Mouse (Mus musculus) liver, embryonic 13.5 days (tissue): ENCODE results near the gene Polr2c. TPM values are rescaled to one million over a fixed set of nuclear protein-coding genes. Genes with fewer than 3 reads are reported as not detected.

ENCODE experiments used
- polyA plus RNA-seq: library from polyadenylated mRNA; unstranded; fragments of >200 nt; fragmentation: Nextera tagmentation; extraction: Ambion mirVana; gene quantifications from 2 replicates; pipeline ENCODE4 v1.2.1, GENCODE M21; 2015

Gene Polr2c
- polyA plus RNA-seq, 1 experiment from 2014 or later = 94.5 TPM

Other genes starting within 250 kb of the Polr2c start
- gene Arl2bp, start 190.8 kb upstream of the Polr2c start, polyA plus RNA-seq = 37.2 and 38.2 TPM in 2 replicates
- gene Pllp, start 161.2 kb upstream of the Polr2c start, polyA plus RNA-seq = 0.81 and 1.3 TPM in 2 replicates
- gene Ccl22, start 111.9 kb upstream of the Polr2c start, polyA plus RNA-seq = 0.24 and 0.27 TPM in 2 replicates
- gene Cx3cl1, start 85.4 kb upstream of the Polr2c start, polyA plus RNA-seq = 0.39 and 0.40 TPM in 2 replicates
- gene Ccl17, start 47.0 kb upstream of the Polr2c start, polyA plus RNA-seq = 0.36 and 0.48 TPM in 2 replicates
- gene Coq9, start 19.1 kb upstream of the Polr2c start, polyA plus RNA-seq = 51.4 and 51.5 TPM in 2 replicates
- gene Ciapin1, start 19.1 kb upstream of the Polr2c start, polyA plus RNA-seq = 66.7 and 68.0 TPM in 2 replicates
- gene Dok4, start 18.9 kb downstream of the Polr2c start, polyA plus RNA-seq = 9.3 and 9.8 TPM in 2 replicates
- 3.5 TPM in 2 replicates for gene Ccdc102a, start 60.6 kb downstream of the Polr2c start, polyA plus RNA-seq
- gene Adgrg5, start 66.2 kb downstream of the Polr2c start, polyA plus RNA-seq = 0.43 and 0.52 TPM in 2 replicates
- gene Adgrg1, start 117.3 kb downstream of the Polr2c start, polyA plus RNA-seq = 42.7 and 55.6 TPM in 2 replicates
- gene Adgrg3, start 160.2 kb downstream of the Polr2c start, polyA plus RNA-seq = 5.5 and 6.0 TPM in 2 replicates
- 0.19 and 0.21 TPM in 2 replicates for gene Drc7, start 197.7 kb downstream of the Polr2c start, polyA plus RNA-seq
- gene Katnb1, start 223.7 kb downstream of the Polr2c start, polyA plus RNA-seq = 14.8 and 15.4 TPM in 2 replicates